Mouse (Mus musculus) embryo, embryonic 11.5 days (tissue): ENCODE measurements around the gene Aqp7.
"Not testable (repeated sequence)": the region's sequence is repeated elsewhere in the genome, so short reads cannot be mapped to it uniquely, and the experiment has no call there.

Experiments
- DNase-seq: peaks from one replicate; pipeline ENCODE4 v3.0.0-alpha.2; 2012; ENCODE audit warnings: low read depth, low spot score

The Aqp7 gene

GRCm38 (mm10) chr4:41047524-41048271, at the start of gene Aqp7:
Gene Aqp7, minus strand, starts transcription at chr4:41048139.
- DNase-seq, result no peak

- no peak for DNase-seq
Observed at GRCm38 (mm10) chr4:41097381-41097780, 49.4 kb upstream of the Aqp7 start.

- no peak for DNase-seq
Observed at GRCm38 (mm10) chr4:41096794-41097193, 48.9 kb upstream of the Aqp7 start.

- DNase-seq, result no peak
Observed at GRCm38 (mm10) chr4:41096169-41096568, 48.2 kb upstream of the Aqp7 start.

- DNase-seq, result no peak
Observed at GRCm38 (mm10) chr4:41094361-41094760, 46.4 kb upstream of the Aqp7 start.

GRCm38 (mm10) chr4:41092958-41093357, 45.0 kb upstream of the Aqp7 start:
- no peak for DNase-seq

GRCm38 (mm10) chr4:41091391-41091790, 43.5 kb upstream of the Aqp7 start:
- no peak for DNase-seq

- no peak for DNase-seq
Observed at GRCm38 (mm10) chr4:41089705-41090104, 41.8 kb upstream of the Aqp7 start.

- DNase-seq, result no peak
Observed at GRCm38 (mm10) chr4:41089189-41089588, 41.2 kb upstream of the Aqp7 start.

GRCm38 (mm10) chr4:41087459-41088298, 39.7 kb upstream of the Aqp7 start:
- no peak for DNase-seq

- DNase-seq, result no peak
Observed at GRCm38 (mm10) chr4:41086947-41087346, 39.0 kb upstream of the Aqp7 start.

- DNase-seq, result no peak
Observed at GRCm38 (mm10) chr4:41084819-41085218, 36.9 kb upstream of the Aqp7 start.

- DNase-seq, result not testable (repeated sequence)
Observed at GRCm38 (mm10) chr4:41082803-41083202, 34.9 kb upstream of the Aqp7 start.

GRCm38 (mm10) chr4:41081733-41082132, 33.8 kb upstream of the Aqp7 start:
- no peak for DNase-seq

- DNase-seq, result no peak
Observed at GRCm38 (mm10) chr4:41078726-41079125, 30.8 kb upstream of the Aqp7 start.

GRCm38 (mm10) chr4:41074461-41074860, 26.5 kb upstream of the Aqp7 start:
- DNase-seq, result no peak

GRCm38 (mm10) chr4:41073008-41073817, 25.3 kb upstream of the Aqp7 start:
- DNase-seq, result no peak

GRCm38 (mm10) chr4:41071500-41072429, 23.8 kb upstream of the Aqp7 start:
- DNase-seq, result no peak

GRCm38 (mm10) chr4:41065196-41065595, 17.3 kb upstream of the Aqp7 start:
- DNase-seq, result no peak

GRCm38 (mm10) chr4:41063894-41064673, 16.1 kb upstream of the Aqp7 start:
- no peak for DNase-seq
